Mouse (Mus musculus): ENCODE results near the gene Sufu. TPM values are rescaled to one million over a fixed set of nuclear protein-coding genes. Genes with fewer than 3 reads are reported as not detected.

Sufu gene
- 50.2 and 53.6 TPM in 2 replicates for polyA plus RNA-seq (2016; fragmentation: Nextera tagmentation; extraction: Ambion mirVana)

DNA sequence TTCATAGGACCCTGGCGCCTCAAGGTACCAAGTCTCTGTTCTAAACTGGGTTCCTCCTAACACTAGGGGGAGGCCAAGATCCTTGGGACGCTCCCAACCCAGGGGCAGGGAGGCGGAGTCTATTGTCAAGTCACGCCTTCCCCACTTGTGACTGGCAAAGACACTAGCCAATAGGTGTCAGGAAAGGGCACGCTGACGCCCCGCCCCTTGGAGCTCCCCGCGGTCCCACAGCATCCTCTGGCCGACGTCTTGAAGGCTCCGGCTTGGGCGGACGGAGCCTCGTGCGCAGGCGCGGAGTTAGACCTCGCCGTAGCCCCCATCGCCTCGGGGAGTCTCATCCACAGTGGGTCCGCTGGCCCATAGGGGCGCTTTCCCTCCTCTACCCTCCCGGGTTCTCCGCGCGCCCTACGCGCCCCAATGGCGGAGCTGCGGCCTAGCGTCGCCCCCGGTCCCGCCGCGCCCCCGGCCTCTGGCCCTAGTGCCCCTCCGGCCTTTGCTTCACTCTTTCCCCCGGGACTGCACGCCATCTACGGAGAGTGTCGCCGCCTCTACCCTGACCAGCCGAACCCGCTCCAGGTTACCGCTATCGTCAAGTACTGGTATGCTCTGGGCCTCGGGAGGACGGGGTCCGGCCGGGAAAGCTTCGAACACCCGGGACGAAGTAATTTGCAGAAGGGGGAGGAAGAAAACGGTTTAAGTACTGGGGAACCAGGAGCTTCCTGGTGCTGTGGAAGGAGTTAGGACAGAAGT lies at the start of gene Sufu:
Gene Sufu (plus strand): TSS at position 211 of the 750 bp plus-strand sequence.
- peaks cover 54% of the 10 kb centered on the region for H3K4me1 ChIP-seq
- peak within 1 kb of the TSS; percentile 90 for H3K4me3 ChIP-seq
- H3K27me3 ChIP-seq (ENCODE audit: low read depth, poor library complexity, severe bottlenecking), result no peaks in the 10 kb centered on the region
- DNase-seq (ENCODE audit: low spot score), result peak; percentile 98
- peaks cover 17% of the 10 kb centered on the region for H3K36me3 ChIP-seq
- peak within 1 kb of the TSS; percentile 94 for H3K27ac ChIP-seq (replicated peaks)
- H3K9me3 ChIP-seq (replicated peaks), result no peaks in the 10 kb centered on the region
- WGBS, result under 1% methylated on average over 56 of the region's 57 CpGs

DNA sequence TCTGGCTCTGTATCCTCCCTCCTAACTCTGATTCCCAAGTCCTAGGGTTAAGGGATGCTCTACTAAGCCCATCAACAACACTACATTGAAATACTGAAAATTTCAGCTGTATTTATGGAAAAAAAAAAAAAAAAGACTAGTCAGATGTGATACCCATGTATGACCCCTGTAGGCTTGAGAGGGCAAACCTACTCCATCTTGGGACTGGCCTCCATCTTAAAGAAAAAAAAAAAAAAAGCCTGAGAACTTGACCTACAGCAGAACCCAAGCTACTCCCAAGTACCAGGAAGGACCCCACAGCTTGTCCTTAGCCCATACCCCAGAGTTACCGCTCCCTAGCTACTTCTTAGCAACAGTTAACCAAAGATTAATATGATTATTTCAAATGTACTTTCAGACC lies 49.5 kb upstream of the Sufu start:
- peaks cover 81% of the 10 kb centered on the region for H3K27me3 ChIP-seq (ENCODE audit: low read depth, poor library complexity, severe bottlenecking)
- 98% methylated on average over 1 of the region's 1 CpGs for WGBS
- H3K36me3 ChIP-seq, result no peaks in the 10 kb centered on the region

DNA sequence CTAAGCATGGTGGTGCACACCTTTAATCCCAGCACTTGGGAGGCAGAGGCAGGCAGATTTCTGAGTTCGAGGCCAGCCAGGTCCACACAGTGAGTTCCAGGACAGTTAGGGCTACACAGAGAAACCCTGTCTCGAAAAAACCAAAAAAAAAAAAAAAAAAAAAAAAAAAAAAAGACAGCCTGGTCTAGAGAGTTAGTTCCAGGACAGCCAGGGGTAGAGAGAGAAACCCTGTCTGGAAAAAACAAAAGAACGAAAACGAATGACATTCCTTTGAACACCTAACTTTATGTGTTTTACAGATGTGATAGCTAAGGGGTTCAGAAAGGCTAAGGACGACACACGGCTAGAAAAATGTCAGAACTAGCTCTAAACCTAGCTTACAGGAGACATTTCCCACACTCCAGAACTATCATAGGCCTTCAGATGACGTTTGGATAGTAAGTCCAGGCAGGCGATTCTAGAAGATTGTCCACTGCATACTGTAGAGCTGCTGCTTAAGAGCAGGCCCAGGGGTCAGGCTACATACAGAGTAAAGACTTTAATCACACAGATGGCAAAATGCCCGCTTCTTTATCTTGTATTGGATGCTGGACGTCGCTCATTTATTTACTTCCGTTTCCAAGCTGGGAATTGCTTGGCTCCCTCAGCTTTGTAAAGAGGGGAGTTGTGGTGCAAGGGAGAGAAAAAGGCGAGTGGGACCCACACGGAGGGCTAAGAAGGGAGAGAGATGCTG lies 48.6 kb upstream of the Sufu start:
- DNase-seq (ENCODE audit: low spot score), result no peak
- WGBS, result 33% methylated on average over 14 of the region's 14 CpGs
- peak overlapping the region; percentile 85 for H3K27ac ChIP-seq (replicated peaks)
- peaks cover 21% of the 10 kb centered on the region for H3K4me1 ChIP-seq
- peak overlapping the region; percentile 71 for H3K4me3 ChIP-seq
- peaks cover 81% of the 10 kb centered on the region for H3K27me3 ChIP-seq (ENCODE audit: low read depth, poor library complexity, severe bottlenecking)
- no peaks in the 10 kb centered on the region for H3K9me3 ChIP-seq (replicated peaks)
- no peaks in the 10 kb centered on the region for H3K36me3 ChIP-seq

More for the DNA sequence above, 49.5 kb upstream of the Sufu start:
- no peak overlapping the region for H3K27ac ChIP-seq (replicated peaks)
- H3K9me3 ChIP-seq (replicated peaks), result no peaks in the 10 kb centered on the region
- H3K4me3 ChIP-seq, result no peak overlapping the region
- peaks cover 21% of the 10 kb centered on the region for H3K4me1 ChIP-seq
- DNase-seq (ENCODE audit: low spot score), result no peak

DNA sequence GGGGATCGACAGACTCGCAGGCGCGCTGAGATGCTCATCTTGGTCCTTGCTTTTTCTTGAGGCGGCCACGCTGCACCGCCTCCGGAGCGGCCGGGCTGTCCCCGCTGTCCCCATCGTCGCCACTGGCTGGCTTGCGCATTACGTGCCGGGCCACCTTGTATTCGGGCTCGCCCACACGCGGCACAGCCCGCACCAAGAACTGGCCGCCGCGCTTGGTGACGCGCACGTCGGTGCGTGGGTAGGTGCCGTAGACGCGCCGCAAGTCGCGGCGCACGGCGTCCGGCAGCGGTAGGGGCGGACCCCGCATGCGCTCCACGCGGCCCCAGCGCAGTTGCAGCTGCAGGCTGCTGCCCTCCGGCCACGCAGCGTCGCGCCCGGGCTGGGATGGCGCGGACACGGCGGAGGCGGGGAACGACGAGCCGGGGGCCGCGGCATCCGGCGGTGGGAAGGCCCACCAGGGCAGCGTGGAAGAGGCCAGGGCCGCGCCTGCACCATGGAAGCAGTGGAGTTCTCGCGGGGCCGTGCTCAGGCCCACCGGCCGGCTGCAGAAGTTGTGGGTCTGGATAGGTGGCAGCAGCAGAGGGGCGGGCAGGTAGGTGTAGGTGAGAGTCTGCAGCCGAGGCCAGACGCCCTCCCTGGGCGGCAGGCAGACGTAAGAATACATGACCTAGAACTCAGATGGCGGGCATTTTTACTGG lies 47.8 kb upstream of the Sufu start:
- Histone ChIP-seq H3K9me3 (replicated peaks) (no peaks in the 10 kb centered on the region), H3K27ac (replicated peaks) (peak overlapping the region; percentile 85), H3K4me3 (peak overlapping the region; percentile 71), H3K4me1 (peaks cover 21% of the 10 kb centered on the region), H3K27me3 (ENCODE audit: low read depth, poor library complexity, severe bottlenecking) (peaks cover 78% of the 10 kb centered on the region), H3K36me3 (no peaks in the 10 kb centered on the region)
- under 1% methylated on average over 78 of the region's 78 CpGs for WGBS
- peak; percentile 79 for DNase-seq (ENCODE audit: low spot score)

DNA sequence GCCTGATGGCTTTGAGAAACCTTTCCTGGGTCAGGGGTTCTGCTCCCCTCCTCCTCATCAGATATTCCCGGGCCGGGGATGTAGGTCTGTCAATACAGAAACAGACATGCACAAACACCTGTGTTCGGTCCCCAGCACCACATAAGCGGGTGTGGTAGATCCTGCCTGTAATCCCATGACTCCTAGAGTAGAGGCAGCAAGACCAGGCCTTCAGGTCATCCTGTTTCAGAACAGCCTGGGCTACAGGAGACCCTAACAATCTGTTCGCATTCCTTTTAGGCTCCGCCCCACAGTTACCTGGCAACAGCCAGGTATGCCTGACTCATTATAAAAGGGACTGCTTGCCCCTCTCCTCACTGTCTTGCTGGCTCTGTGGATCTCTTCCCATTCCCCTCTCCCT lies 47.1 kb upstream of the Sufu start:
- Histone ChIP-seq H3K27me3 (ENCODE audit: low read depth, poor library complexity, severe bottlenecking) (peaks cover 76% of the 10 kb centered on the region), H3K4me1 (peaks cover 21% of the 10 kb centered on the region), H3K36me3 (no peaks in the 10 kb centered on the region), H3K9me3 (replicated peaks) (no peaks in the 10 kb centered on the region), H3K27ac (replicated peaks) (peak overlapping the region; percentile 85; the same call in 1 of the 2 replicates), H3K4me3 (peak overlapping the region; percentile 71)
- no peak for DNase-seq (ENCODE audit: low spot score)
- WGBS, result 21% methylated on average over 6 of the region's 6 CpGs

DNA sequence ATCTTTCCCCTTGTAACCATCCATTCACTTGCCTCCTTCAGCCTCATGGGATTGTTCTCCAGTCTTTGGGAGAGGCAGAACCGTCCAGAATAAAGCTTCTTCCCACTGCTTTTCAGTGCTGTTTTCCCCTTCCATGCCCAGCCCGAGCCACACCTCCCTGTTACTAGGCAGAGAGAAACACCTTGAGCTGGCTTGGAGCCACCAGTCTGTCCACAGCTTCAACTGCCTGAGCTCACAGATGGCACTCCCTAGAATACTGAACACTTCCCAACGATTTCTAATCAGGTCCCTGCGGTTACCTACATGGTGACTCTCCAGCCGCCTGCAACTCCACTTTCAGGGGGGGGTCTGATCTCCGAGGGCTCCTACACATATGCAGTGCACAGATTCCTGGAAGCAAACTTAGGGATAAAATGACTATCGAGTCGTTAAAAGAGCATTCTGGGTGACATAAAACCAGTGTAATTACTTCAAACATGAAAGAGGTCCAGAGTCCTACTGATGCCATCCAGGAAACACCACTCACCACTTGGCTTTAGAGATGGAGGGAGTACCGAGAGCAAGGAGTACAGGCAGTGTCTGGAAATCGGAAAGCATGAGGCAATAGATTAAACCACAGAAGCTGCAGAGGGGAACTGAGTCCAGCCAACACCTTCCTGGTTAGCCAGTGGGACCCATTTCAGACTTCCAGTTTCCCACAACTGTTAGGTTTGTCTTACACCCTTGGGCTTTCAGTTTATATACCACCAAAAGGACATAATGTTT lies 46.3 kb upstream of the Sufu start, which contains the start of gene 2310034G01Rik:
Gene 2310034G01Rik (minus strand): TSS at position 135 of the 765 bp plus-strand sequence.
- Histone ChIP-seq H3K27me3 (ENCODE audit: low read depth, poor library complexity, severe bottlenecking) (peaks cover 68% of the 10 kb centered on the region), H3K4me3 (peak within 1 kb of the TSS; percentile 71), H3K27ac (replicated peaks) (peak within 1 kb of the TSS; percentile 85)

DNA sequence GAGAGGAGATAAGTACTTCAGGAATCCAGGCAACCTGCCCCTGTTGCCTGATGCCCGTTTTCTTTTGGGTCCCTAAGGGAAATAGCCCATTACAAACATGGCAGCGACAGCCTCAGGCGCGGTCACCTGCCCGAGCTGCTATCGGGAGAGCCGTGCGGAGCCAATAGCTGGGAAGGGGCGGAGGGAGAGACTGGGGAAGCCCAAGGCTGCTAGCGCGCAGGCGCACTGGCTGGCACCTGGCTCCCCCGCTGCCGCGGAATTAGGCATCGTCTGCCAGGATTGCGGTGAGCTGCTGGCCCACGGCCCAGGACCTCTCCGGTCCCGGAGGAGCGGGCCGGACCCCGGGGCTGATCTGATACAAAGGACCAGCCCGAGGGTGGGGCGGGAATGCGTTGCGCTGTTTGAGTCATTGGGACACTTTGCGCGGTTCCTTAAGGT lies 40.0 kb upstream of the Sufu start:
- peak; percentile 86 for DNase-seq (ENCODE audit: low spot score)
- H3K27me3 ChIP-seq (ENCODE audit: low read depth, poor library complexity, severe bottlenecking), result peaks cover 38% of the 10 kb centered on the region
- H3K27ac ChIP-seq (replicated peaks), result peak overlapping the region; percentile 80
- no peaks in the 10 kb centered on the region for H3K9me3 ChIP-seq (replicated peaks)
- H3K4me3 ChIP-seq, result peak overlapping the region; percentile 67
- peaks cover 17% of the 10 kb centered on the region for H3K4me1 ChIP-seq
- under 1% methylated on average over 29 of the region's 29 CpGs for WGBS
- no peaks in the 10 kb centered on the region for H3K36me3 ChIP-seq

More for the DNA sequence above, 46.3 kb upstream of the Sufu start, which contains the start of gene 2310034G01Rik:
- H3K9me3 ChIP-seq (replicated peaks), result no peaks in the 10 kb centered on the region
- no peak for DNase-seq (ENCODE audit: low spot score)
- WGBS, result 69% methylated on average over 10 of the region's 10 CpGs
- H3K4me1 ChIP-seq, result peaks cover 19% of the 10 kb centered on the region
- no peaks in the 10 kb centered on the region for H3K36me3 ChIP-seq

DNA sequence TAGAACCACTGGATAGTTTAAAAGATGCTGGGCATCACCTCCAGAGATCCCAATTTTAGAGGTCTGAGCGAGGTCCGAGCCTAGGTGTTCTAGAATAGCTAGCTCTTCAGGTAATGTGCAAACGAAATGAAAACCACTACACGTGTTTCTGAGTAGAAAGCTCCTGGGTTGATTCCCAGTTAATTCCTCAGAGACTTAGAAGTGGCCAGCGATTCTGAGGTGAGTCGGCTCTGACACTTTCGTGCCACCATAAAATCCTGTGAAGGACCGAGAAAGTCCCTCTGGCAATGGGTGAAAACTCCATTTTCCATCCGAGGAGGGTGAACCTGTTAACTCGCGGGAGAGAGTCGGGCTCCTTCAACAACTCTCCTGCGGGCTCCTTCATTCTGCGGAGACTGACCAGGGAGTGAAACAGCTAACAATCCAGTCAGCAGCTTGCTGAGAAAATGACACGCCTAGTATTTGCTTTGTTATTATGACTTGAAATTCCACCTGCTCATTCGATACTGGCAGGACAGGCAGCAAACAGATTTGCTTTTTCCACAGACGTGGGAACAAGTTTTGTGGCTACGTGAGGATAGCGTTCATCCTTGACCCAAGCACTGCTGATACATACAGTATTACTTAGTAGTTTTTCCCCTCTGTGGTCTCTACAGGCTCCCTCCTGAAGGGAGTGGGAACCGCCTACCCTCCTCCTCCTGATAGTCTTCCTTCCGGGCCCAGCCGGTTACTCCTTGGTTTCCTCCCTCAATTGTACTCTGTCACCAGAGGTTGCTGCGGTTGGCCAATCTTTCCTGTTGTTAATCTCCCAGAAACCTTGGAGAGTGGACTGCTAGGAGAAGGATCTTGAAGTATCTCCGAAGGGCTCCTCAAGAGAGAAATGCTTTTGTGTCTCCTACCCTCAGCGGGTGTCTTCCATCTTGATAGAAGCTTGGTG lies 39.1 kb upstream of the Sufu start:
- Histone ChIP-seq H3K4me3 (peak overlapping the region; percentile 67), H3K27ac (replicated peaks) (no peak overlapping the region), H3K9me3 (replicated peaks) (no peaks in the 10 kb centered on the region), H3K27me3 (ENCODE audit: low read depth, poor library complexity, severe bottlenecking) (peaks cover 34% of the 10 kb centered on the region), H3K36me3 (no peaks in the 10 kb centered on the region), H3K4me1 (peaks cover 17% of the 10 kb centered on the region)
- DNase-seq (ENCODE audit: low spot score), result no peak
- WGBS, result 20% methylated on average over 25 of the region's 25 CpGs

DNA sequence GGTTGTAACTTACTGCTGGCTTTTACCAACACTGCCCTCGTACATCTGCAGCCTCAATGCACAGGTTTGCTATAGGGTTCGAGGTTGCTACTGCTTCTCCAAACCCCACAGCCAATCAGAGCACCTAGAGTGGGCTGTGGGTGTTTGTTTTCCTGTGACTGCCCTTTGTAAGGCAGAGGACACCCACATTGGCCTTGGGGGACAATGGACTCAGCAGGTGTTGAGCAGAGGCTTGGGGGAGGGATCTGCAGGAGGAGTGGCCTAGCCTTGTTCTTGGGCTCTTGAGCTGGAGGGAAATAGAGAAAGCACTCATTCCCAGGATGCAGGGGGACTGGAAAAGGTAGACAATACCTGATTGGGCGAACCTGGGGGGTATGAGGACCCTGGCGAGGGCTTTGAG lies 38.3 kb upstream of the Sufu start:
- Histone ChIP-seq H3K9me3 (replicated peaks) (no peaks in the 10 kb centered on the region), H3K27me3 (ENCODE audit: low read depth, poor library complexity, severe bottlenecking) (peaks cover 34% of the 10 kb centered on the region), H3K36me3 (no peaks in the 10 kb centered on the region), H3K27ac (replicated peaks) (no peak overlapping the region), H3K4me1 (peaks cover 17% of the 10 kb centered on the region), H3K4me3 (no peak overlapping the region)
- 52% methylated on average over 4 of the region's 4 CpGs for WGBS
- DNase-seq (ENCODE audit: low spot score), result no peak

DNA sequence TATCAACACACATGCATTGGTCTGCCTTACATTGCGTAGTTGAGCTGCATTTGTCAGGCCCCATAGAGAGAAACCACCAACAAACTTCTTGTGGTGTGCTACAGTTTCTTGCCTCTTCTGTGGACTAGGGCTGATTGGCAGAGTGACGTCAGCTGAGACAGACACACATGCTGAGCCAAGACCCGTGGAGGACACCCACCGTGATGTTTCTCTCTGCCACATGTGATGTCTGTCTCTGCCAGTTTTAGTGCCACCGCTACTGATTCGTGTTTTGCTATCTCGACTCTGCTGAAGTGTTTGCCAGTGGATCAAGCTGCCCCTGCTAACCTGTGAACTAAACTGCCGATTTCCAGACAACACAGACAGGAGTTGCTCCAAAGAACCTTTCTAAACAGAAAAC lies 34.6 kb upstream of the Sufu start:
- H3K27me3 ChIP-seq (ENCODE audit: low read depth, poor library complexity, severe bottlenecking), result peaks cover 22% of the 10 kb centered on the region
- 93% methylated on average over 8 of the region's 8 CpGs for WGBS
- H3K36me3 ChIP-seq, result no peaks in the 10 kb centered on the region
- no peak overlapping the region for H3K4me3 ChIP-seq
- no peak overlapping the region for H3K27ac ChIP-seq (replicated peaks)
- peaks cover 9% of the 10 kb centered on the region for H3K4me1 ChIP-seq
- H3K9me3 ChIP-seq (replicated peaks), result no peaks in the 10 kb centered on the region
- no peak for DNase-seq (ENCODE audit: low spot score)

DNA sequence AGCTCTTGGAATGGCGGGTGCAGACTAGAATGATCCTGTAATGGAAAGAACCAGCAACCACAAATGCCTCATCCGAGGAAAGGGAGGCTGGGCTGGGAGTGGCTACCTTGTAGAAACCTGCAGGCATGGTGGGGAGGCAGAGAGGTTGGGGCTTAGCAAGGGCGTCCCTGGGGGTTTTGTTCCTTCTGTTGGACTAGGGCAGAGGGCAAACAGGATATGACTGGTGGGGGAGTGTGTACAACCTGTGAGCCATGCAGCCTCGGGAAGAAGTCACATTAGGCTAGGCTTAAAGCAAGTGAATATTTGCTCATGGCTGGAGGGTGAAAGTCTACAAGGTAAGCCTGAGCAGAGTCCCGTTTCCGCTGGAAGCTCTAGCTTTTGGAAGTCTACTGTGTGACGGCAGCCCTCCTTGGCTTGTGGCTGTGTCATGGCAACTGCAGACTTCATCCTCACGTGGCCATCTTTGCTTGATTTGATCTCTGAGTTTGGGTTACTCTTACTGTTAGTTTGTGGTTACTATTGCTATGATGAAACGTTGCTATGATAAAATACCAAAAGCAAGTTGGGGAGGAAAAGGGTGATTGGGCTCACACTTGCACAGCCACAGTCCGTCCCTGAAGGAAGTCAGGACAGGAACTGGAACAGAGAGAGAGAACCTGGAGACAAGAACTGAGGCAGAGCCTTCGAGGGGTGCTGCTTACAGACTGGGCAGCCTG lies 33.2 kb upstream of the Sufu start:
- no peak for DNase-seq (ENCODE audit: low spot score)
- Histone ChIP-seq H3K36me3 (no peaks in the 10 kb centered on the region), H3K4me3 (no peak overlapping the region), H3K4me1 (no peaks in the 10 kb centered on the region), H3K9me3 (replicated peaks) (no peaks in the 10 kb centered on the region), H3K27ac (replicated peaks) (no peak overlapping the region), H3K27me3 (ENCODE audit: low read depth, poor library complexity, severe bottlenecking) (peaks cover 9% of the 10 kb centered on the region)
- 88% methylated on average over 11 of the region's 11 CpGs for WGBS

Measured in midbrain, embryonic 10.5 days (tissue).